8 mouse cellular contexts compared by ENCODE assay signal in genomic region chr1:87721382-87721781, GRCm38 (mm10). TPM values are rescaled to one million over a fixed set of nuclear protein-coding genes. Genes with fewer than 3 reads are reported as not detected.
DNase-seq lines count a peak whose midpoint lies in the region; ATAC-seq and TF ChIP-seq lines count a peak whose summit lies in the region.

No protein-coding gene starts in this region.

- 16% methylated on average over 8 of the region's 8 CpGs for WGBS in cerebellum, adult 2 months
- WGBS in midbrain, postnatal 0 days, result 37% methylated on average over 8 of the region's 8 CpGs

- H3K27ac ChIP-seq in cerebellum, adult 2 months (ENCODE audit: insufficient read depth, low read length), result no peak overlapping the region
- no peak overlapping the region for H3K27ac ChIP-seq in cortical plate, adult 2 months (ENCODE audit: insufficient read depth, low read length)
- no peak overlapping the region for H3K27ac ChIP-seq in midbrain, postnatal 0 days (ENCODE audit: low read depth, low read length)

- no peaks in the 10 kb centered on the region for H3K4me1 ChIP-seq in cerebellum, adult 2 months (ENCODE audit: control insufficient read depth, insufficient read depth, low read length)
- peaks cover 5% of the 10 kb centered on the region for H3K4me1 ChIP-seq in cortical plate, adult 2 months (ENCODE audit: control insufficient read depth, insufficient read depth, low read length)
- no peaks in the 10 kb centered on the region for H3K4me1 ChIP-seq in midbrain, postnatal 0 days (ENCODE audit: insufficient read depth, low read length)

- TF ChIP-seq POLR2A in cerebellum, adult 2 months (IDR thresholded peaks at IDR 0.05; ENCODE audit: borderline replicate concordance, insufficient read depth, low read length), result no peak
- no peak for TF ChIP-seq POLR2A in cortical plate, adult 2 months (IDR thresholded peaks at IDR 0.05; ENCODE audit: extremely low read depth, insufficient read depth, low read length)

- TF ChIP-seq CTCF in cerebellum, adult 2 months (IDR thresholded peaks at IDR 0.05; ENCODE audit: borderline replicate concordance, insufficient read depth, low read depth, low read length), result peak; percentile 78
- TF ChIP-seq CTCF in cortical plate, adult 2 months (IDR thresholded peaks at IDR 0.05; ENCODE audit: extremely low read depth, insufficient read depth, low read length), result peak; percentile 78
- TF ChIP-seq CTCF in midbrain, postnatal 0 days (IDR thresholded peaks at IDR 0.05), result peak; percentile 83

- DNase-seq in cerebellum, adult 2 months, result peak; percentile 23 to 42
- DNase-seq in A20 (ENCODE audit: low read depth, low spot score), result peak; percentile 12
- DNase-seq in heart, postnatal 14 days, result peak; percentile 23 to 35
- DNase-seq in left cerebral cortex, postnatal 36 days (ENCODE audit: low spot score in 2 of 2), result peak; percentile 55 to 66
- DNase-seq in midbrain, postnatal 0 days (ENCODE audit: low spot score), result peak; percentile 76
- DNase-seq in c-Kit-positive CD71-positive TER-119-positive erythroid progenitor cells, embryonic 14.5 days (ENCODE audit: low spot score), result no peak

- intact Hi-C loops in heart, postnatal 14 days (cut with DNase I), result loop anchor here (5.0 kb wide), 1 partner anchor 274 kb away; no protein-coding TSS in a partner anchor
- intact Hi-C loops in left cerebral cortex, postnatal 36 days (cut with DNase I), result loop anchor here (5.0 kb wide), 1 partner anchor 214 kb away; the partner anchor contains the start of gene Neu2

- H3K36me3 ChIP-seq in midbrain, postnatal 0 days (ENCODE audit: insufficient read depth, low read length), result no peaks in the 10 kb centered on the region

- ATAC-seq in cerebellum, adult (ENCODE audit: insufficient number of reproducible peaks, low FRiP score, low TSS enrichment), result no peak
- no peak for ATAC-seq in midbrain, postnatal 0 days (ENCODE audit: low FRiP score)

- no peak overlapping the region for H3K4me3 ChIP-seq in cerebellum, adult 2 months (replicated peaks; ENCODE audit: insufficient read depth, low read depth, low read length)
- H3K4me3 ChIP-seq in cortical plate, adult 2 months (ENCODE audit: insufficient read depth, low read length), result no peak overlapping the region
- H3K4me3 ChIP-seq in midbrain, postnatal 0 days (ENCODE audit: low read depth, low read length), result no peak overlapping the region

- no peak overlapping the region for H3K4me2 ChIP-seq in midbrain, postnatal 0 days (ENCODE audit: low read depth, low read length, poor library complexity, severe bottlenecking)

- no peaks in the 10 kb centered on the region for H3K27me3 ChIP-seq in cerebellum, adult 2 months (ENCODE audit: control insufficient read depth, insufficient read depth, low read length)
- no peaks in the 10 kb centered on the region for H3K27me3 ChIP-seq in midbrain, postnatal 0 days (ENCODE audit: insufficient read depth, low read length)

- H3K9ac ChIP-seq in midbrain, postnatal 0 days (replicated peaks; ENCODE audit: low read length, poor library complexity, severe bottlenecking), result no peak overlapping the region

- no peaks in the 10 kb centered on the region for H3K9me3 ChIP-seq in midbrain, postnatal 0 days (ENCODE audit: low read length)

RNA-seq across cellular contexts. Expression of gene Atg16l1, which starts 34.3 kb away (rescaled TPM):
- polyA plus RNA-seq in cerebellum, adult 2 months (2012; rRNA removed), result 65.6 and 66.4 TPM in 2 replicates
- 76.2 and 79.2 TPM in 2 replicates for polyA plus RNA-seq in cortical plate, adult 2 months (2012; rRNA removed)
- total RNA-seq in heart, postnatal 14 days (2021), result 10 to 100 TPM; 28.6 to 30.1 TPM
- total RNA-seq in left cerebral cortex, postnatal 36 days (2021), result 10 to 100 TPM; 56.6 to 77.5 TPM
- 69.5 and 72.9 TPM in 2 replicates for total RNA-seq in midbrain, postnatal 0 days (2014; rRNA removed)
- 65.4 and 71.0 TPM in 2 replicates for polyA plus RNA-seq in midbrain, postnatal 0 days (2015; fragmentation: Nextera tagmentation; extraction: Ambion mirVana)
